Mouse (Mus musculus) thymus, postnatal 25 days (tissue): Measurements from ENCODE around the gene Arhgef7.

Experiments
- DNase-seq: peaks from one replicate; pipeline ENCODE4 v3.0.0; 2022

The Arhgef7 gene

DNA sequence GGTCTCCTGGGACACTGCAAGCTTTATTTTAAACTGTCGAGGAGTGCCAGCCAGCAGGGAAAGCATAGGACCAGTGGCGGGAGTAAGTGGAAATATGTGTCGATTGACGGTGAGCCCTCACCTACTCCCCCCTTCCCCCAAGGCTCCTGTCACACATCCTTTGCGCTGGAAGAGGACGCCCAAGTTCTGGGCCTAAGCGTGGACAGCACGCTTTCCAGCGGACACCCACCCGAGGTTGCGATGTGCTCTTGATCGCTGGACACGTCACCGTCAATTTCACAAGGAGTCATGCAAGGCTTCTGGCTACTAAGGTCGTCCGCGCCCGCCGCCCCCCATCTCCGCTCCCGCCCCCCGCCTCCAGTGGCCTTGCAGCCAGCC lies 259 bp upstream of the Arhgef7 start:
- no peak for DNase-seq

DNA sequence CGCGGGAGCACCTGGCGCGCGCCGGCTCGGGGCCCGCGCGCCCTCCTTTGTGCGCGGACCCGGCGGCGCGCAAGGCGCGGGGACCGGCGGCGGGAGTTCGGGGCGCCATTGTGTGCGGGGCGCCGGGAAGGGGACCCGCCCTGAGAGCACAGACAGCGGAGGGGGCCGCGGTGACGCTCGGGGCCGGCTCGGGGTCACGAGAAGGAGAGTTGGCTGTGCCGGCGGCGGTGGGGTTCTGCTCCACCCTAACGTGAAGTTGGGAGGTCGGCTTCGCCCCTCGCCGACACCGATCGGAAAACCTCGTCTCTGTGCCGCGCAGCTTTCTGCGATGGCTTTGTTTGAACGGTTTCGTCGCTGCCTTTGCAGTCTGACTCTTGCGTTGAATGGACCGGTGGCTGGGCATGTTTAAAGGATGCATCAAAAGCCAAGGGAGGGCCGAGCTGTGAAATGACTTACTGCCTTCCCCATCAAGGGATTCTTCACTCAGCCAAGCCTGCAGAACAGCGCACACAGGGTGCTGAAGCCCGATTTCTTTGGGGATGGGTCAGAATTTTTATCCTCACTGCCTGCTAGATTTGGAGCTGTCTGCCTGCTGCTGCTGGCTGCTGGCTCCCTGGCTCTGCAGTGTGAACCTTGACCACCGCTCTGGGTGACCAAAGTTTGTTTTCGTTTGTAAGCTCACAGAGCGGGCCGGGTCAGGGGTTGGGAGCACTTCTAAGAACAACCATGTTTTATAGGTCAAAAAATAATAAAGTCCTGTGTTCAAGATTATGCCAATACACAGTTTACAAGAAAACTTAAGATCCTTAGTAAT lies 1.2 kb downstream of the Arhgef7 start:
- DNase-seq, result no peak

DNA sequence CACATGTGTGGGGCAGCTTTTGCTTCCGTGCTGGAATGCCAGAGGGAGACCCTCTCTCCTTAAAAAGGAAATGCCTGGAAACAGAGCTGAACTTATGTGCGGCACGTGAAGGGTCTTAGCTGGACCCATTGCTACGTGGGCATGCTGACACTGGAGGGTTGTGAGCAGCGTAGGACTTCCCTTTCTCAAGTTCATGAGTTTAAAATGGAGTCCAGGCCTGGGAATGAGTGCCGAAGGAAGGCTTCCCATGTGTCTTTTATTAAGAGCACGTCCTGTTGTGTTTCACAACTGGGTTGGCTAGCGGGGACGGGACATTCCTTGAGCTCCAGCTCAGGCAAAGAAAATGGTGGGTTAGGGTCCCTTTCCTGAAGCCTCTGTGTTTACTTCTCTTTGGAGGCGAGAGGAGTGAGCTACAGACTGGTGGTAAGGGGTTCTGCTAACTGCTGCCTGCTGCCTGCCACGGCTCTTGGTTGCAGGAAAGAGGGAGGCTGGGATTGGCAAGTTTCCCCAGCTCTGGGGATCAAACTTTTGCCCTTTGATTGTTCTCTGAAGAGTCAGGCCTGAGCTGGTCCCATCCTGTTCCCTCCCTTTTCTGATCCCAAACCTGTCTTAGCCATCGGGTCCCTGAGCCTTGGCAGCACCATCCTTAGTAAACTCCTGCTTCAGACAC lies 2.9 kb downstream of the Arhgef7 start:
- no peak for DNase-seq

DNA sequence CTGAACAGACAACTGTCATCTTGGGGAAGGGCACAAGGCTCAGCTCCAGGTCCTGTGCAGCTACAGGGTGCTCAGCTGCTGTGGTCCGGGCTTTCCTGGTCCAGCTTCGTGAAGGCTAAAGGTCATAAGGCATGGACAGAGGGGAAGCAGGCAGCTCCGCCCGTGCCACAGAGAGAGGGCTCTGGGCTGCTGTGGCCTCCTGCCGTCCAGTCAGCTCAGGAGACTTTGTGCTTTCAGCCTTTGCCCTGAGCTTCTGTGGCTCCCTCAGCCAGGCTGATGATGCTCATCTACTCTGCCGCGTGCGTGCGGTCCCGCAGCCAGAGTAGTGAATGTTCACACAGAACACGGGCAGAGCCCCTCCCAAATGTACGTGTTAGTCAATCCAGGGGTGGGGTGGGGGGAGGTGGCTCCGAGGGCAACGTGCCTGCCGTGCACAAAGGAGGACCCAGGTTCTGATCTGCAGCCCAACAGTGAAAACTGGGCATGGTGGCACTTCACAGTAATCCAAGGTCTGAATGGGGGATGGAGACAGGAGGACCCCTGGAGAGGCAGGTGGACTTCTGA lies 8.2 kb downstream of the Arhgef7 start:
- no peak for DNase-seq

DNA sequence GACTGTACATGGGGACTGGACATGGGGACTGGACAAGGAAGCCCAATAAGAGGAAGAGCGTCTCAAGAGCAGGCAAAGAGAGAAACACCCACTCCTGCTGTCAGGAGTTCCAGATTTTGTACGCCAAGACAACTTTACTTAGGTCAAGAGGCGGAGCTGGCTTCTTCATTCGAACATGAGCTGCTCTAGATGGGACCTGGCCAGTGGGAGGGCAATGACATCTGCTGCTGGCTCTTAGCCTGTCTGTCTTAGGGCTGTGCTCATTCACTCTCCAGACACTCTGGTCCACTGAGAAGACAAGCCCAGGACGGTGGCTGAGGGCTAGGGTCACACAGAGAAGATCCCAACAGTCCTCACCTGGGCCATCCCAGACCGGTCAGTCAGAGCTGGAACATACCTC lies 9.6 kb downstream of the Arhgef7 start:
- DNase-seq, result no peak

DNA sequence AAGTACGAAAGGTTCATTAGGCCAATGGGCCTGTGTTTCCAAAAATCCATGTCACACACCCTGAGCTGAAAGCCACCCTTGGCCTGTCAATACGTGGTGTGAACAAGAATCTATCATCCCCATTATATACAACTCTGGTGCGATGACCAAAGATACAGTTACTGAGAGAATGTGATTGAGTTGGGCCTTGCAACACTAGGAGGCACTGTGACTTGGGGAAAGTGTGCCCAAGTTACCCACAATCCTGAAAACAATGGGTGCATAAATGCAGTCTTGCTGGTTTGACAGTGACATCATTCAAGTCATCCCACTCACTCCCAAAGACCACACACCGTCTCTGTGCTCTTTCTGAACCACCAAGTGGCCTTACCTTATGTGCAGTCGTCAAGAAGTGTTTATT lies 11.6 kb downstream of the Arhgef7 start:
- no peak for DNase-seq

DNA sequence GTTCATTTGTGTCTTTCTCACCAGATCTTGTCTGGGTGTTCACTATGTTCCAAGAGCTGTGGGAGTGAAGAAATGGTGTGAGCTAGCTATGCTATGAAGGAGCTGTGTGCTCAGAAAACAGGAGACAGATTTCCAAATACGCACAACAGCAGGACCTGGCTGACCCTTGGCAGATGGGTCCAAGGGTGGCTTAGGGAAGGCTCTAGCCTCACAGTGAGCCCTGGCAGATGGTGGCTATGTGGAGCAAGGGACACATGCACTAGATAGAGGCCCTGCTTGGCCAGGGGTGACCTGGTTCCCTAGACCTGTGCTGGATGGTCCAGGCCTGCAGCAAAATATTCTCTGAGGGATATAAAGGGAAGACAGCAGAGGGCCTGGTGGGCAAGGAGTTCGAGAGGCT lies 13.3 kb downstream of the Arhgef7 start:
- DNase-seq, result no peak

DNA sequence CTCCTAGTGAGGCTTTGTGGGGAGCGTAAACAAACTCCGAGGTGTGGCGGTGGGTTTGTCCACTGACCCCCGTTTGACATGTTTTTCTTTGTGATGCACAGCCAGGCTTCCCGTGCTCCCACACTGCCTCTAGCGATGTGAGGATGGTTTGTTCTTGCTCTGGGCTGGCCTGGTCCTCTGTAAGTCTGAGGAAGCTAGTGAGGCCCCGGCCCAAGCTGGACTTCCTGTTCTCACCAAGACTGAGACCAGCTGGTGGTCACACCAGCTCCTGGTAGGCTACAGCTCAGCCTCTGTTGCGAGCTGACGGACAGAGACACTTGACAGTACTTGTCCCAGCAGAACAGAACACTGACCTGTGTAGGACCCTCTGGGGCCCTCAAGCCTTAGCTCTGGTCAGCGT lies 16.1 kb downstream of the Arhgef7 start:
- DNase-seq, result no peak

DNA sequence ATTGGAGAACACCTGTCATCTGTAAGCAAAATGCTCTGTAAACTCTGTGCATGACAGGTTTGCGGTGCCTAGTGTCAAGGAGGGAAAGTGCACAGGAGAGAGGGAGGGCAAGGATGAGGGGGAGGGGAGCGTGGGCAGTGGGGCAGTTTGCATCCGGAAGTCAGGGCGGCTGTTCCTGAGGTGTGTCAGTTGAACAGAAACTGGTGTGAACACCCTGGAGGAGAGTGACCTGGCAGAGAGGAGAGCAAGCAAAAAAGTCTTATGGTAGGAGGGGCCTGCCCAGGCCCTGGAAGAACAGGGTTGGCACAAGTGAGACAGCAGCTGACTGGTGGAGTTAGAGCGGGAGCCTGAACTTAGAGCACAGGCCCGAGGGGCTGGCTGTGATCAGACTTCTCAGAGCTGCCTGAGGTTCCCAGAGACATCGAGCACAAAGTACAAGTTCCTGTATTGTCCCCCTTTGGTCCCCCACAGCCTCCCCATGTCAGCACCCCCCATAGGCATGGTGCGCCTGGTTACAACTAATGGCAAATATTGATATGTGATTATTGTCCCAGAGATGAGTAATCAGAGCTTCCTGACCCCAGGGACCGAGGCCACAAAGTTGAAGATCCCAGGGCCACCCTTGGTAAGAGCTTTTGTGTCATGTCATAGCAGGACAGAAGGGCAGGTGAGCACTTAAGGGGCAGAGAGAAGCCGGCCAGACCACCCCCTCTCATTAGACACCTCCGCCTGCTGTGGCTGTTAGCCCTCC lies 19.5 kb downstream of the Arhgef7 start:
- no peak for DNase-seq

DNA sequence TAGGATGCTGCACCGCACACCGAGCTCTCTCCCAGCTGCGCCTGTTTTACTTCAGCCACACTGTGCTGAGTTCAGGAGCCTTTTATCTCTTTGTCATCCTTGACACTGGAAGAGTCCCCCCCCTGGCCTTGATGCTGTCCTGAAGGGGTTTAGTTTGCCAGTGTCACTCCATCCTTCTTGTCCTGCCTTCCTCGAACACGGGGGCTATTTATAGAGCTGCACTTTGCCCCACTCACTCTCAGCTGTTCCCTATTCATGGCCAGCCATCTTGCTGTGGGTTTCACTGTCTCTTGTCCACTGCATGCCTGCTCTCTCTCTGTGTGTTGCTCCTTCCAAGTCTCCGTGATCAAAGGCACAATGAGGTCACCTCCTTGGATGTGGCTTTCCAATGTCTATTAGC lies 22.0 kb downstream of the Arhgef7 start:
- DNase-seq, result no peak

DNA sequence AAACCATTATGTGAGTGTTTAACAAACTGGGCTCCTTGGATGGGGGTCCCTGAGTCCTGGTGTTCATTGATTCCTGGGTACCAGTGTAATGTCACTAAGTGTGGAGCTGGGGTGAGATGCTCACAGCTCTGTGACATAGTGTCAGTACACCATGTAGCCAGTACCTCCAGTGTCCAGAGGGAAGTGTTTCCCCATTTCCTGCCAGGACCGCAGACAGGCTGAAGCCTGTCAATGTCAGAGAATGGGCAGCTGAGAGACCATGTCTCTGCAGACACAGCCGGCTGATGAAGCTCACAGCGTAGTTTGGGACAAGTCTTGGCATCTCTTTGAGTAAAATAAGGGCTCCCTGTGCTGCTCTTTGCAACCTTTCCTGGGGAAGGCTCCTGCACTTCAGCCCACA lies 24.8 kb downstream of the Arhgef7 start:
- DNase-seq, result no peak

DNA sequence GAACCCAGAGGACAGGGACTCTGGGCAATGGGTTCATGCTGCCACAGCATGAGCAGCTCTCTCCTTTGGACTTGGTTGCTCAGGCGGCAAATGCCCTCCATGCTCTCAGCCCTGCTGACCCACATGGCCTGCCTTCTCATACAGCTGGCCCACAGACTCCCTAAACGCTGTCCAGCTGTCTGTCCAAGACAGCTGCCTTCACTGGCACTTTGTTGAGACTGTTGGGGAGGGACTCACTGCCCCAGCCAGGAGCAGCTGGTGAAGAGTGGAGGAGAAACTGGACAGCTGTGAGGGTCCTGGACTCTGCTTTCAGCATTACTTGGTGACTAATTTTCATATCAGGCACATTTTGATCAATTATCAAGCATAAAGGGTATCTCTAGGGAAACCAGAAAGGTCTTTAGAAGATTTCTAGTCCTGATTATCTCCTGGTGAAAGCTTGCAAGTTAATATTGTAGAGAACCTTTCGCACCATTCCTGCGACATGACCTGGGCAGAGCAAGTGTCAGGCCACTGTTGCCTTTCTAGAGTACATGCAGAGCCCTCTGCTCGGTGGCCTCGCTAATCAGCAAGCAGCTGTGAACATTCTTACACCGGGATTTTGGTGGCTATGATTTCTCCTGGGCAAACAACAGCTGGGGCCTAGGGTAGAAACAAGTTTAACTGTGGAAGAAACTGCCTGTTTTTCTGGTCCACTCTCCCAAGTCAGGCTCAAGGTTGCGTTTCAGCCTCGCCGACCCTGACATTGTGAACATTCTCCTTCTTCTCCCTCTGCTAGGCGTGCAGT lies 25.8 kb downstream of the Arhgef7 start:
- no peak for DNase-seq

DNA sequence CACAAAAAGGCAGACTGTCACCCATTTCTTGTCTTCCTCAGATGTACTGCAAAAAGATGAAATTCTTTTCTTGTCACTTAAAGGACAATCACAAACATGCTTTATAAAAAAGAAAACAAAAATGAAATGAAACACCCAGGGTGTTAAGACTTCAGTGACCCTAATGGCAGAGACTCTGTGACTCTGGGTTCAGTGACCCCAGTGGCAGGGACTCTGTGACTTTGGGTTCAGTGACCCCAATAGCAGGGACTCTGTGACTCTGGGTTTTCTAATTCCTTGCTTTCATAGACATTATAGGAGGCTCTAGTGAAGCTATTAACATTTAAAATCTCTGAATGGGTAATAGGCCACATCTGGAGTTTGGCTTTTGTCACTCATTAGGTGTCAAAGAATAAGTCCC lies 27.2 kb downstream of the Arhgef7 start:
- DNase-seq, result no peak

DNA sequence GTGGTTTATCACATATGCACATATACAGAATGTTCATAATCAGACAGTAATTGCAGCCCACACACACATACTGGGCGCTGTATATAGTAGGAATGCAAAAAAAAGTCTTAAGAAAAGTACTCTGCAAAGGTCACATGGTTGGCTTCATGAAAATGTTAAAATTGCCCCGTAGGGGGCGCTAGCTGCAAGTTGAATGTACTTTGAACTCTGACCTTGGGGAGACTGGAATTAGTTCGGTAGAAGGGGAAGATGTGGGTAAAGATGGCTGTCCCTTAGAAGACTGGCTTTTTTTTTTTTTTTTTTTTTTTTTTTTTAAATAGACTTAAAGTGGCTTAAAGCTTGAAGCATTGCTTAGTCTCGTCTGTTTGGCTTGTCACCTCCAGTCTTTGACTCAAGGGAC lies 28.4 kb downstream of the Arhgef7 start:
- DNase-seq, result peak; percentile 80

DNA sequence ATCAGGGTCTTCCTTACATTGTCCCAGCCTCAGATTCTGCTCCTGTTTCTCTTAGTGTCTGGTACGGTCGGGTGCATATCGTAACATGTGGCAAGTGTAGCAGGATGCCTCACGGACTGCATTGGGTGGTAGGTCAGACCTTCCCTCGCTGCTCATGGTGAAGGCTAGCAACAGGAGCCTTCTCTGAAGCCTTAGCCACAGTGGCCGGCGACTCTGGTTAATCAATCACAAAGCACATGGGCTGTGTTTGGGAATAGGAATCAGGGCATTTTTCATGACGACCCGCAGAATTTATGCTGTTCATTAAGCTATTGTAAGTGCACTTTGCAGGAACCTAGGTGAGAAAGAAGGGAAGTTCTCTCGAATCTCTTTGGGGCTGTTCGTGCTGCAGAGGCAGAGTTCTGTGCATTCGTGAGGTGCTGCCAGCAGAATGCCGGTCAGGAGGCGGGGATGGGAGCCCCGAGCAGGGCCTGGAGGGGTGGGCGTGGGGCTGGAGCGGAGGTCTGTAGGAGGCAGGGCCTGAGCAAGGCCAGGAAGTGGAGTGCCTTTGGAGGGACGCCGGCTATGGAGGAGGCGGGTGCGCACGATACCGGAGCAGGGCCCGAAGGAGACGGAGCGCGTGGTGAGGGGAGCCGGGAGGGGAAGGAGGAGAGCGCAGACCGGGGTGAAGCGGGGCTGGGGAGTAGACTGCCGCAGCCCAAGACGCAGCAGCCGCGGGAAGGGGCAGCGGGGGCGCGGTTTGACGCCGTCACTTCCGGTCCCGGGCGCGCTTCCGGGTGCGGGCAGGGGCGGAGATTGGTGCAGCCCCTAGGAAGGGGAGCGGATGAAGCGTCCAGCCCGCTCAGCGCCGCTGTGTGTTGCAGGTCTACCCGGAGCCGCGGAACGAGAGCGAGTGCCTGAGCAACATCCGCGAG lies 30.3 kb downstream of the Arhgef7 start:
- peak; percentile 96 for DNase-seq

DNA sequence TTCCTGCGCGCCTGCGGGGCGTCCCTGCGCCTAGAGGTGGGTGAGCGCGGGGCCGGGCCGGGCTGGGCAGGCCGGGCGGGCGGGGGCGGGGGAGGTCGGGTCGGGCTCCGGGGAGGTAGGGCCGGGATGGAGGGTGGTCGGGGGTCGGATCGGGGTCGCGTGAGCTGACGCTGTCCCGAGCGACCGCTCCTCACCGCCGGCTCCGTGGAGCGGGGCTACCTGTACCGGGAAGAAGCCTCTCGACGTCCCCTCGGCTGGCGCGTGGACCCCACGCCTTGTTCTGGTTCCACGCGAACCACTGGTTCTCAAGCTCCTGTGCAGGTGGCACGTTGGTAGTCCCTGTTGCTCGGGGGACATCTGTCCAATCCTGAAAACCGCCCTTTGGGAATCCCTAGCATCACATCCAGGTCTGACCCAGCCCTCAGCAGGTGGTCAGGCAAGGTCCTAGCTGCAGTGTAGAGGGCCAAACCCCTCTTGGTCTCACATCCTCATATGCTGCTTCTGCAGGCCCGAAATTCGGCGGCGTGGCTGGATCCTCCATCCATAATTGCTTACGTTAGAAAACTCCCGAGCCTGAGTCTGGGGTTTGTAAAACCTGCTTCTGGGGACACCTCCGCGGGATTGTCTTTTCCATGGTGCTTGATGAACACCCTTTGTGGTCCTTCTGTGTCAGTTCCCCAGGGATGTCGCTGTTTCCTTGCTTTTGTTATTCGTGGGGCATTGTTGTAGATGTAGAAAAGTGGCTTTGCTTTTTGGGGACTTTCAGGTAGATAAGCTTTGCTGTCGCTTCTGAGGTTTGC lies 31.2 kb downstream of the Arhgef7 start:
- DNase-seq, result peak; percentile 21

DNA sequence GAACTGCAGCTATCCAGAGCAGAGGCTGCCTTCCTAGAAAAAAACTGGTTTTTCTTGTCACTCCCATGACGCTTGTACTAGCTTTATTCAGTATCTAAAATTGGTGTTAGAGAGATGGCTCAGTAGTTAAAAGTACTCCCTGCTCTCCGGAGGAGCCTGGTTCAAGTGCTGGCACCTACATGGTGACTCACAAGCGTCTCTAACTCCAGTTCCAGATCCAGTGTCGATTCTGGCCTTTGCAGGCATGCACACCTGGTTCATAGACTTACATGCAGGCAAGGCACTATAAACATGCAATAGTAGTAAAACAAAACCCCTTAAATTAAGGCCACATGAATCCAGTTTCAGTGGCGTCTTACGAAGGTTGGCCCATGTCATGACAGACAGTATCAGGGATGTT lies 34.0 kb downstream of the Arhgef7 start:
- no peak for DNase-seq

DNA sequence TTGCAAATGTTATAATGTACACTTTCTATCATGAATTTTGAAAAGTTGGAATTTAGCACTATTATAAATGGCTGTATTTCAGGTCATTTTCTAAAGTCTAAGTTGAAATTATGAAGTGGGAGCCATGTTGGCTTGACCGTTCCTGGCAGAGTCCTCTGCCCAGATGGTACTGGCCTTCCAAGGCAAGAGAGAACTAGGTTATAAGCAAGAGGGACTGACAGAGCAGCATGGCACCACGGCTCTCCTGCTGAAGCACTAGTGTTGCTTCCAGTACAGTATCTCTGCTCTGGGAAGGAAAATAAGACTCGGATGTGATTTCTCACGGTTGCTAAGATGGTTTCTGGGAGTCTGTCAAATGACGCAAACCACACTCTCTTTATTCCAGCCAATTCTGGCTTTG lies 34.5 kb downstream of the Arhgef7 start:
- no peak for DNase-seq

DNA sequence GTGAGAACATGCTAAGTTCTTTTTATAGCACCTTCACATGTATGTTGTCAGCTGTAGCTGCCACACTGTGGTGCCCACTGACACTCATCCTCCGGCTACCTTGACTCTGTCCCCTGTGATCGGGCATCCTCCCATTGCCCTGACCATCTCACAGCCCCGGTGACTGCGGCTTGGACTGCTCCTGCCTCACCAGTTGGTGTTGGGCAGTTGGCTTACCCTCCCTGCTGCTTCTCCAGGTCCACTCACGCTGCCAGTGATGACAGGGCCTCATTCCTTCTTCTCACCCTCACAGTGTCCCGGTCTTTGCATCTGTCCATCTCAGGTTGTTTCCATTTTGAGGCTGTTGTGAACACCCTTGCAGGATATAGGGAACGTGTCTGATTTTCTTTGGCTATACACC lies 35.3 kb downstream of the Arhgef7 start:
- DNase-seq, result no peak

DNA sequence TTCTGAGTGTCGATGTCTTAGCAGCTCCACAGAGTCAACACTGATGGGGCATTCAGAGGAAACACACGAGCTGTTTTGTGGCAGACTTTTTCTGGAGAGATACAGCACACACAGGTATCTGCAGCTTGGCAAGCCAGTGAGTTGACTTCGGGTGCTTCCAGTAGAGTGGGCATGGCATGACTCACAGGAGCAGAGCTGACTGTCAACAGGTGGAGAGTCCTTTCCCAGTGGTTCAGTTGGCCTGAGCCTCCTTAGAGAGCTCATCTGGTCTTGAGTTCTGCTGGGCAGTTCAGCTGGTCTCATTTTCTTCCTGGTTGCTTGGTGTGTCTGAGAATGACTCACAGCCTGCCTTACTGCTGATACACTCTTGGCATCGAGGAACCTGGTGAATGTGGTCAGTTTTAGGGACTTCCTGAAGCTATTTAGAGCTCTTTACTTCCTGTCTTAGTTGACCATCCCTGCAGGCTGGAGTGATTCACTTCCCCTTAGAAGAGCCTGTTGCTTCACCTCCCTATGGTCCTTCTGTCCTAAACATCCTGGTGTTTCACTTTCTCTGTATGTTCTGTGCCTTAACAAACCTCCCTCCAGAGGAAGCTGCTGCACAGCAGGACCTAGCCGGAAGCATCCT lies 39.8 kb downstream of the Arhgef7 start:
- no peak for DNase-seq
